Mouse (Mus musculus): ENCODE data around the gene Bbs9. TPM values are rescaled to one million over a fixed set of nuclear protein-coding genes. Genes with fewer than 3 reads are reported as not detected.

Bbs9 gene
- polyA plus RNA-seq, 1 experiment from 2014 or later: 15.0 TPM

GRCm38 (mm10) chr9:22468899-22469259 is 6.6 kb upstream of the Bbs9 start:
- no peak overlapping the region for H3K4me3 ChIP-seq (ENCODE audit: low read depth, low read length)

DNA sequence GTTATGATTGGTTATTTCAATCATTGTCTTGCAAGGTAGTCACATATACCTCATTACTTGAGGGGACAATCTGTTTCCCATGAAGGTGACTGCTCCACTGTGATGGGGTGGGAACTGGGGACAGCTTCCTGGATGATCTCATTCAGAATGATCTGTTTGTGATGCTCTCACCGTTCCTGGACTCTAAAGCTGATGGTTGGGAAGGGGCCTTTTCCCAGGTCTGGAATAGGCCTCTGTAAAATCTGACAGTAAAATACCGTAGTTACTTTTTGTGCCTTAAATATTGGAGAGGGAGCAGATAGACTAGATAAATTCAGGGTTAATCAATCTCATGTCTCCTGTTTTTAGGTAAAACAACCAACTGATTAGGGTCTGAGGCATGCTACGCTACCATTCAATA is 5.9 kb upstream of the Bbs9 start, which contains the start of gene Rp9:
Rp9 (minus strand) TSS at position 101 of the 400 bp plus-strand sequence.
- Histone ChIP-seq H3K4me2 (ENCODE audit: low read depth, low read length) (peak within 1 kb of the TSS; percentile 68), H3K4me3 (ENCODE audit: low read depth, low read length) (peak within 1 kb of the TSS; percentile 73), H3K27me3 (ENCODE audit: control insufficient read depth, insufficient read depth, low read length) (no peaks in the 10 kb centered on the region), H3K36me3 (replicated peaks; ENCODE audit: control insufficient read depth, insufficient read depth, low read depth, low read length) (no peaks in the 10 kb centered on the region; the same call in 1 of the 2 replicates), H3K9me3 (replicated peaks; ENCODE audit: control insufficient read depth, low read length) (no peaks in the 10 kb centered on the region), H3K4me1 (ENCODE audit: control insufficient read depth, insufficient read depth, low read length) (no peaks in the 10 kb centered on the region), H3K9ac (replicated peaks; ENCODE audit: low read length) (peak within 1 kb of the TSS; percentile 32), H3K27ac (replicated peaks; ENCODE audit: low read depth, low read length) (no peak within 1 kb of the TSS)
- DNase-seq (ENCODE audit: low spot score) (no peak), ATAC-seq (replicated peaks; ENCODE audit: insufficient number of reproducible peaks, low FRiP score, low TSS enrichment, low read depth) (no peak)
- WGBS: 85% methylated on average over 3 of the region's 3 CpGs

More at GRCm38 (mm10) chr9:22468899-22469259, 6.6 kb upstream of the Bbs9 start:
- H3K27ac ChIP-seq (replicated peaks; ENCODE audit: low read depth, low read length): no peak overlapping the region
- no peak for ATAC-seq (replicated peaks; ENCODE audit: insufficient number of reproducible peaks, low FRiP score, low TSS enrichment, low read depth)
- 81% methylated on average over 8 of the region's 8 CpGs for WGBS
- no peak overlapping the region for H3K4me2 ChIP-seq (ENCODE audit: low read depth, low read length)
- H3K9ac ChIP-seq (replicated peaks; ENCODE audit: low read length): no peak overlapping the region
- no peaks in the 10 kb centered on the region for H3K9me3 ChIP-seq (replicated peaks; ENCODE audit: control insufficient read depth, low read length)
- no peaks in the 10 kb centered on the region for H3K4me1 ChIP-seq (ENCODE audit: control insufficient read depth, insufficient read depth, low read length)
- no peaks in the 10 kb centered on the region; the same call in 1 of the 2 replicates for H3K36me3 ChIP-seq (replicated peaks; ENCODE audit: control insufficient read depth, insufficient read depth, low read depth, low read length)
- DNase-seq (ENCODE audit: low spot score): no peak
- H3K27me3 ChIP-seq (ENCODE audit: control insufficient read depth, insufficient read depth, low read length): no peaks in the 10 kb centered on the region

DNA sequence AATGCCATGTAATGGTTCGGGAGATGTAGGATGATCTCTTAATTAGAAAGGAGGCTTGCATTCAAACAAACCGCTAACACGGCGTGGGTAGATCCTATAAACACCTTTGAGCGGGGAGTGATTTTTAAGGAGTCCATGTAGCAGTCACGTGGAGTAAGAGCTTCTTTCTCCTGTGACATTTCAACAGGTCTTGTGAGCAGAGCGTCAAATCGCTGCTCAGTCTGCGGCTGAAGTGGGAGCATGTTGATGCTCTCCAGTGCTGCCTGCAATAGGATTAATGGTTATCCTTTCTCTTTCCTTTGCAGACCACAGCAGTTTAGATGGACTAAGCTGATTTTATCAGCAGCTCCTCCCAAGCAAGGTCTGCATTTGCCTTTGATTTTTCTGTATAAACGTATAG is 750 bp downstream of the Bbs9 start:
- Histone ChIP-seq H3K9me3 (replicated peaks; ENCODE audit: control insufficient read depth, low read length) (no peaks in the 10 kb centered on the region), H3K4me1 (ENCODE audit: control insufficient read depth, insufficient read depth, low read length) (no peaks in the 10 kb centered on the region), H3K36me3 (replicated peaks; ENCODE audit: control insufficient read depth, insufficient read depth, low read depth, low read length) (no peaks in the 10 kb centered on the region), H3K9ac (replicated peaks; ENCODE audit: low read length) (peak overlapping the region; percentile 60), H3K4me2 (ENCODE audit: low read depth, low read length) (peak overlapping the region; percentile 69), H3K27ac (replicated peaks; ENCODE audit: low read depth, low read length) (no peak overlapping the region), H3K27me3 (ENCODE audit: control insufficient read depth, insufficient read depth, low read length) (no peaks in the 10 kb centered on the region), H3K4me3 (ENCODE audit: low read depth, low read length) (peak overlapping the region; percentile 66)
- no peak for ATAC-seq (replicated peaks; ENCODE audit: insufficient number of reproducible peaks, low FRiP score, low TSS enrichment, low read depth)
- no peak for DNase-seq (ENCODE audit: low spot score)
- 5% methylated on average over 10 of the region's 10 CpGs for WGBS

GRCm38 (mm10) chr9:22478946-22479345 is 3.4 kb downstream of the Bbs9 start:
- 88% methylated on average over 8 of the region's 8 CpGs for WGBS
- Histone ChIP-seq H3K4me1 (ENCODE audit: control insufficient read depth, insufficient read depth, low read length) (no peaks in the 10 kb centered on the region), H3K27me3 (ENCODE audit: control insufficient read depth, insufficient read depth, low read length) (no peaks in the 10 kb centered on the region), H3K9me3 (replicated peaks; ENCODE audit: control insufficient read depth, low read length) (no peaks in the 10 kb centered on the region), H3K4me2 (ENCODE audit: low read depth, low read length) (no peak overlapping the region), H3K36me3 (replicated peaks; ENCODE audit: control insufficient read depth, insufficient read depth, low read depth, low read length) (no peaks in the 10 kb centered on the region), H3K9ac (replicated peaks; ENCODE audit: low read length) (no peak overlapping the region), H3K27ac (replicated peaks; ENCODE audit: low read depth, low read length) (no peak overlapping the region), H3K4me3 (ENCODE audit: low read depth, low read length) (no peak overlapping the region)
- DNase-seq (ENCODE audit: low spot score): no peak
- no peak for ATAC-seq (replicated peaks; ENCODE audit: insufficient number of reproducible peaks, low FRiP score, low TSS enrichment, low read depth)

- no peaks in the 10 kb centered on the region for H3K27me3 ChIP-seq (ENCODE audit: control insufficient read depth, insufficient read depth, low read length)
- H3K36me3 ChIP-seq (replicated peaks; ENCODE audit: control insufficient read depth, insufficient read depth, low read depth, low read length): no peaks in the 10 kb centered on the region
- H3K9ac ChIP-seq (replicated peaks; ENCODE audit: low read length): no peak overlapping the region
- no peaks in the 10 kb centered on the region for H3K4me1 ChIP-seq (ENCODE audit: control insufficient read depth, insufficient read depth, low read length)
- H3K4me3 ChIP-seq (ENCODE audit: low read depth, low read length): no peak overlapping the region
- no peak overlapping the region for H3K4me2 ChIP-seq (ENCODE audit: low read depth, low read length)
- H3K27ac ChIP-seq (replicated peaks; ENCODE audit: low read depth, low read length): no peak overlapping the region
- ATAC-seq (replicated peaks; ENCODE audit: insufficient number of reproducible peaks, low FRiP score, low TSS enrichment, low read depth): no peak
- no peaks in the 10 kb centered on the region for H3K9me3 ChIP-seq (replicated peaks; ENCODE audit: control insufficient read depth, low read length)
- whole genome bisulfite sequencing: 91% methylated on average over 8 of the region's 8 CpGs
- DNase-seq (ENCODE audit: low spot score): no peak
These were observed 8.5 kb downstream of the Bbs9 start for GRCm38 (mm10) chr9:22483866-22484561.

- H3K4me3 ChIP-seq (ENCODE audit: low read depth, low read length): no peak overlapping the region
- DNase-seq (ENCODE audit: low spot score) (no peak), ATAC-seq (replicated peaks; ENCODE audit: insufficient number of reproducible peaks, low FRiP score, low TSS enrichment, low read depth) (no peak)
- no peak overlapping the region for H3K27ac ChIP-seq (replicated peaks; ENCODE audit: low read depth, low read length)
- 81% methylated on average over 12 of the region's 12 CpGs for WGBS
- H3K4me2 ChIP-seq (ENCODE audit: low read depth, low read length): no peak overlapping the region
- H3K27me3 ChIP-seq (ENCODE audit: control insufficient read depth, insufficient read depth, low read length): no peaks in the 10 kb centered on the region
- no peaks in the 10 kb centered on the region for H3K36me3 ChIP-seq (replicated peaks; ENCODE audit: control insufficient read depth, insufficient read depth, low read depth, low read length)
- H3K9ac ChIP-seq (replicated peaks; ENCODE audit: low read length): no peak overlapping the region
- H3K9me3 ChIP-seq (replicated peaks; ENCODE audit: control insufficient read depth, low read length): no peaks in the 10 kb centered on the region
- H3K4me1 ChIP-seq (ENCODE audit: control insufficient read depth, insufficient read depth, low read length): no peaks in the 10 kb centered on the region
These were observed 9.2 kb downstream of the Bbs9 start for GRCm38 (mm10) chr9:22484562-22485308.

DNA sequence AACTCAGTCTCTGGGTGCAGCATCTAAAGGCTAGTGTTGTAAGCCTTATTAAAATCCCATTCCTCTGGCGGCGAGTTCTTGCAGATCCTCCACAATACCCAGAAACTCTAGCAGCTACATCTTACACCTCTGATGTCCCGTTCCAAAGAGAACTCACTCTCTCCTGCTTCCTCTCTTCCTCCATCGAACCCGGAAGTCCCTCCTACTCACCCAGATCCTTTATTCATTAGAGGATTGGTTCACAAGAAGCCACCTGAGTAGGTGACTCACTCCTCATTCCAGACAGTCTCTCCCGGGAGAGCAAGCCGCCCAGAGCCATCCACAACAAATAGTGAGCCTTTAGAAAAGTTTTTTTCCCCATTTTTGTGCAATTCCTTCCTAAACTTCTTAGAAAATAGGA is 10.7 kb downstream of the Bbs9 start:
- no peak for ATAC-seq (replicated peaks; ENCODE audit: insufficient number of reproducible peaks, low FRiP score, low TSS enrichment, low read depth)
- H3K36me3 ChIP-seq (replicated peaks; ENCODE audit: control insufficient read depth, insufficient read depth, low read depth, low read length): no peaks in the 10 kb centered on the region
- H3K4me3 ChIP-seq (ENCODE audit: low read depth, low read length): no peak overlapping the region
- no peaks in the 10 kb centered on the region for H3K4me1 ChIP-seq (ENCODE audit: control insufficient read depth, insufficient read depth, low read length)
- H3K9ac ChIP-seq (replicated peaks; ENCODE audit: low read length): no peak overlapping the region
- no peak overlapping the region for H3K27ac ChIP-seq (replicated peaks; ENCODE audit: low read depth, low read length)
- H3K27me3 ChIP-seq (ENCODE audit: control insufficient read depth, insufficient read depth, low read length): no peaks in the 10 kb centered on the region
- WGBS: 85% methylated on average over 7 of the region's 7 CpGs
- DNase-seq (ENCODE audit: low spot score): no peak
- H3K9me3 ChIP-seq (replicated peaks; ENCODE audit: control insufficient read depth, low read length): no peaks in the 10 kb centered on the region
- no peak overlapping the region for H3K4me2 ChIP-seq (ENCODE audit: low read depth, low read length)

DNA sequence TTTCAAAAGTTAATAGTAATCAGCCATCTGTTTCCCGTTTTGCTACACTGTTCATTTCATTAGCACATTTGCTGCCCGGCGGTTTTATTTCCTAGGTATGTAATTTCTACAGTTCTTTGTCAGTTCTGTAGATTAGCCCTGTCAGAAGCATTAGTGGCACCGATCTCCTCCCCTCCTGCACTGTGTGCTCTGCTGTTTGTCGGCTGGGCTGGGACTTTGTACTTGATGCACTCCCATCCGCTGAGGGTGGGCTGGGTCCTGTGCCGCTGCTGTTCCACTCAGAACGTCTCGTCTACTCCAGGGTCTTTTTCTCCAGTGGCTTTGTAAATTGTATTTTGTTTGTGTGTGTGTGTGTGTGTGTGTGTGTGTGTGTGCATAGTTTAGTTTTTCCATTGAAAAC is 13.4 kb downstream of the Bbs9 start:
- Histone ChIP-seq H3K27ac (replicated peaks; ENCODE audit: low read depth, low read length) (no peak overlapping the region), H3K9me3 (replicated peaks; ENCODE audit: control insufficient read depth, low read length) (no peaks in the 10 kb centered on the region), H3K36me3 (replicated peaks; ENCODE audit: control insufficient read depth, insufficient read depth, low read depth, low read length) (no peaks in the 10 kb centered on the region), H3K4me3 (ENCODE audit: low read depth, low read length) (no peak overlapping the region), H3K4me1 (ENCODE audit: control insufficient read depth, insufficient read depth, low read length) (no peaks in the 10 kb centered on the region), H3K4me2 (ENCODE audit: low read depth, low read length) (no peak overlapping the region), H3K9ac (replicated peaks; ENCODE audit: low read length) (no peak overlapping the region), H3K27me3 (ENCODE audit: control insufficient read depth, insufficient read depth, low read length) (no peaks in the 10 kb centered on the region)
- 59% methylated on average over 9 of the region's 9 CpGs for WGBS
- DNase-seq (ENCODE audit: low spot score) (no peak), ATAC-seq (replicated peaks; ENCODE audit: insufficient number of reproducible peaks, low FRiP score, low TSS enrichment, low read depth) (no peak)
